Mouse (Mus musculus) cortical plate, adult 2 months (tissue): ENCODE data around the gene Cpa2. TPM values are rescaled to one million over a fixed set of nuclear protein-coding genes. Genes with fewer than 3 reads are reported as not detected.

ENCODE experiments used
- H3K27ac ChIP-seq: fragments of 200-500 bp; 2 replicates; pipeline ENCODE4 v1.5.1; 2012; ENCODE audit warnings: low read length, control low read depth, inconsistent platforms; ENCODE audit not compliant: insufficient read depth
- H3K4me1 ChIP-seq: fragments of 200-500 bp; 2 replicates; pipeline ENCODE4 v1.6.1; 2011; ENCODE audit warnings: low read length; ENCODE audit not compliant: control insufficient read depth, insufficient read depth
- H3K4me3 ChIP-seq: fragments of 200-500 bp; 2 replicates; pipeline ENCODE4 v1.5.1; 2011; ENCODE audit warnings: mild to moderate bottlenecking, low read length, control low read depth; ENCODE audit not compliant: insufficient read depth
- CTCF ChIP-seq: fragments of 200-500 bp; IDR thresholded peaks from 2 replicates; pipeline ENCODE4 v1.5.1; 2011; ENCODE audit warnings: mild to moderate bottlenecking, control low read depth, low read length; ENCODE audit not compliant: insufficient read depth; ENCODE audit errors: extremely low read depth
- POLR2A ChIP-seq: fragments of 200-500 bp; IDR thresholded peaks from 2 replicates; pipeline ENCODE4 v1.6.1; 2011; ENCODE audit warnings: mild to moderate bottlenecking, low read length, control low read depth; ENCODE audit not compliant: insufficient read depth; ENCODE audit errors: extremely low read depth
- polyA plus RNA-seq: library from polyadenylated mRNA; depleted of rRNA; stranded (reverse); fragments of >200 nt; gene quantifications from 2 replicates; pipeline ENCODE4 v1.2.3, GENCODE M21; 2012

Gene Cpa2
- polyA plus RNA-seq, 1 experiment, result 3.1 TPM

DNA sequence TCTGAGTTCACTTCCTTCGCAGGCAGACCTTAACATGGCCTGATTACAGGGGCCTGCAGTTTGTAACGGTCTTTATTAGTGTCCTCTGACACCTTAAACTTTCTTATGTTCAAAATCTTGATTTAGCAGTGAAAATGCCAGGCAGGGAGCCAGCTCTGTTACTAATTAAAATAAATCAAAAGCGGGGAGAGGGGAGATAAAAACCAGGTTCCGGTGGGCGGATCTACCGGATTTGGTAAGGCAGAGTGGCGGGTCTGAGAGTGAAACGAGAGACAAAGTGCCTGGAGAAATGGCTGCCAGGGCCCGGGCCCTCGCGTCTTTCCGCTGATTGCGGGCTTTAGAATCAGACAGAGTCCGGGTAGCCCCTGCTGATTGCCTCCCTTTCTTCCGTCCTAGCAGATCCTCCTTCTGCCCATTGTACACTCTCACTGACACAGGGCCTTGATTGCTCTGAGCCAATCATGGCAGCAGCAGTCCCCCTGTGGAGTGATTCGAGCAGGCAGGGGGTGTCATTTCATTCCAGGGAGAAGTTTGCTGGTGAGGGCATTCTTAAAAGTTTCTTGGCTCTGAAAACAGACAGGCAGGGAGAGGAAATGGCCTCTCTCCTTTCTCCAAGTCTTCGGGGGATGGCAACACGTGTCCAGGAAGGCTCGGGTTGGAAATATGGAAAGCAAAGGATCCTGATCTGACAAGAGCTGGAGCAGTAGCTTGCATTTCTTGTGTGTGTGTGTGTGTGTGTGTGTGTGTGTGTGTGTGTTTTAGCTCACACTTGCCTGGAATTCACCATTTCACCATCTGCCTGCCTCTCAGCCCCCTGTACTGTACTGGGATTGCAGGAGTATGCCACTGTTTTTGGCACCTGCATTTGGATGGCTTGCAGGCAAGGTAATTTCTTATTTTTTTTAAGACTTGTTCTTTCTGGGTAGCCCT, 14.5 kb upstream of the Cpa2 start:
- no peak overlapping the region for H3K4me3 ChIP-seq
- TF ChIP-seq CTCF, result no peak
- no peak for TF ChIP-seq POLR2A
- H3K27ac ChIP-seq, result no peak overlapping the region
- peaks cover 2% of the 10 kb centered on the region for H3K4me1 ChIP-seq

- no peak overlapping the region for H3K4me3 ChIP-seq
- TF ChIP-seq CTCF (no peak), POLR2A (no peak)
- H3K27ac ChIP-seq, result no peak overlapping the region
- peaks cover 2% of the 10 kb centered on the region for H3K4me1 ChIP-seq
These were observed 12.6 kb upstream of the Cpa2 start for GRCm38 (mm10) chr6:30528800-30529199.

- TF ChIP-seq POLR2A (no peak), CTCF (peak; percentile 52)
- no peaks in the 10 kb centered on the region for H3K4me1 ChIP-seq
- H3K27ac ChIP-seq, result no peak overlapping the region
- H3K4me3 ChIP-seq, result no peak overlapping the region
These were observed 6.0 kb upstream of the Cpa2 start for GRCm38 (mm10) chr6:30535340-30535739.

- TF ChIP-seq CTCF (no peak), POLR2A (no peak)
- Histone ChIP-seq H3K4me3 (no peak overlapping the region), H3K4me1 (no peaks in the 10 kb centered on the region), H3K27ac (no peak overlapping the region)
These were observed 3.1 kb upstream of the Cpa2 start for GRCm38 (mm10) chr6:30538240-30538639.

GRCm38 (mm10) chr6:30538800-30539199, 2.6 kb upstream of the Cpa2 start:
- H3K4me3 ChIP-seq, result no peak overlapping the region
- TF ChIP-seq CTCF (no peak), POLR2A (no peak)

DNA sequence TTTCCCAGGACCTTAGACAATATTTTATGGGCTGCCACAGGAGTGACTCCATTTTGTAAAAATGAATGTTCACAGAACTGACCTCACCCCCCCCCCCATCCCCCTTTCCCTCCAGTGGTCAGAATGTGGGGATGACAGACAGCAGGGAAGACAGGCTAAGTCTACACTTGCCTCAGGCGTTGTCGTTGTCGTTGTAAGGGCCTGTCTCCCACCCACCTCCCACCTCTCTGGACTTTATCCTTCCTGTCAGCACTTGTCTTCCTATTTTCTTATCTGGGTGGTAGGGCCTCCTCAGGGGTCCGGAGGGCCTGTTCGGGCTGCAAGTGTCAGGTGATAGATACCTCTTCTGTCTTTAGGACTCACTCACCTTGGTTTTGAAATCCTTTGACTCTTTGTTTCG, 895 bp downstream of the Cpa2 start:
- Histone ChIP-seq H3K4me1 (peaks cover 8% of the 10 kb centered on the region; the same call in 1 of the 2 replicates), H3K27ac (no peak overlapping the region), H3K4me3 (no peak overlapping the region)
- no peak for TF ChIP-seq CTCF
- TF ChIP-seq POLR2A, result no peak

More at GRCm38 (mm10) chr6:30538800-30539199, 2.6 kb upstream of the Cpa2 start:
- no peaks in the 10 kb centered on the region for H3K4me1 ChIP-seq
- no peak overlapping the region for H3K27ac ChIP-seq

- peaks cover 9% of the 10 kb centered on the region; the same call in 1 of the 2 replicates for H3K4me1 ChIP-seq
- no peak overlapping the region for H3K4me3 ChIP-seq
- H3K27ac ChIP-seq, result no peak overlapping the region
- TF ChIP-seq CTCF (no peak), POLR2A (no peak)
These were observed 1.7 kb downstream of the Cpa2 start for GRCm38 (mm10) chr6:30543077-30543476.

GRCm38 (mm10) chr6:30543851-30544250, 2.5 kb downstream of the Cpa2 start:
- Histone ChIP-seq H3K4me3 (no peak overlapping the region), H3K4me1 (peaks cover 9% of the 10 kb centered on the region; the same call in 1 of the 2 replicates), H3K27ac (no peak overlapping the region)
- TF ChIP-seq POLR2A, result no peak
- no peak for TF ChIP-seq CTCF

DNA sequence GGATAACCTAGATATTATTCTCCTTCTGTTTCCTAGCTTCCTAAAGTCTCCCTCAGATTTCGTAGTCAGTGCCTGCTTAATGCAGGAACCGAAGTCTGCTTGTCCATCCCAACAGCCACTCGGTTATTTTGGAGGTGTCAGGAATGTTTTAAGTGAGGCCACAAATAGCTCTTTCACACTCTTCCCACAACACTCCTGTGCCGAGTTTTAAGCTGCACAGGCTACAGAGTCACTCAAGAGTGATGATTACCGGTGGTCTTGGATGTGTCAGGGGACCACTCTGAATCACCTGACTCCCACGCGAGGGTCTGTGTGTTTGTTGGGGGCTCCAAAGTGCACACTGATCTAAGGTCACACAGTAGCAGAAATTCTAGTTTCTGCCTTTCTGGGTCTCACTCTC, 4.3 kb downstream of the Cpa2 start:
- H3K4me1 ChIP-seq, result peaks cover 9% of the 10 kb centered on the region; the same call in 1 of the 2 replicates
- peak overlapping the region; percentile 8 for H3K27ac ChIP-seq
- TF ChIP-seq POLR2A, result no peak
- no peak for TF ChIP-seq CTCF
- no peak overlapping the region for H3K4me3 ChIP-seq
